Mouse (Mus musculus) lung, postnatal 0 days (tissue): Measurements from ENCODE around the gene Gm48551. TPM values are rescaled to one million over a fixed set of nuclear protein-coding genes. Genes with fewer than 3 reads are reported as not detected.

Experiments
- ATAC-seq: fragments of 200-750 bp; cut with Nextera tagmentation; 2 replicates; pipeline ENCODE4 v1.8.0; 2017; ENCODE audit warnings: moderate library complexity
- DNase-seq: peaks from one replicate; pipeline ENCODE4 v3.0.0-alpha.2; 2016; ENCODE audit warnings: low spot score
- H3K27ac ChIP-seq: fragments of 300-500 bp; sonication (generic); 2 replicates; pipeline ENCODE4 v1.5.1; 2014; ENCODE audit warnings: antibody characterized with exemption, mild to moderate bottlenecking, low read length, mixed read lengths
- H3K27me3 ChIP-seq: fragments of 300-500 bp; sonication (generic); replicated peaks from 2 replicates; pipeline ENCODE4 v1.6.1; 2014; ENCODE audit warnings: low read length, mixed read lengths; ENCODE audit not compliant: insufficient read depth
- H3K36me3 ChIP-seq: fragments of 300-500 bp; sonication (generic); 2 replicates; pipeline ENCODE4 v1.6.1; 2014; ENCODE audit warnings: low read length, mixed read lengths; ENCODE audit not compliant: insufficient read depth
- H3K4me1 ChIP-seq: fragments of 300-500 bp; sonication (generic); 2 replicates; pipeline ENCODE4 v1.6.1; 2014; ENCODE audit warnings: antibody characterized with exemption, low read depth, low read length, mixed read lengths; ENCODE audit not compliant: insufficient read depth
- H3K4me2 ChIP-seq: fragments of 300-500 bp; sonication (generic); replicated peaks from 2 replicates; pipeline ENCODE4 v1.6.1; 2014; ENCODE audit warnings: low read depth, mild to moderate bottlenecking, low read length, moderate library complexity, mixed read lengths
- H3K4me3 ChIP-seq: fragments of 300-500 bp; sonication (generic); 2 replicates; pipeline ENCODE4 v1.5.1; 2014; ENCODE audit warnings: low read depth, low read length
- H3K9ac ChIP-seq: fragments of 300-500 bp; sonication (generic); replicated peaks from 2 replicates; pipeline ENCODE4 v1.6.1; 2014; ENCODE audit warnings: low read depth, mild to moderate bottlenecking
- H3K9me3 ChIP-seq: fragments of 300-500 bp; sonication (generic); 2 replicates; pipeline ENCODE4 v1.6.1; 2016; ENCODE audit warnings: low read length, mixed read lengths
- CTCF ChIP-seq: IDR thresholded peaks from 2 replicates; pipeline ENCODE4 v1.5.1; 2016; ENCODE audit warnings: antibody characterized with exemption, mild to moderate bottlenecking
- EP300 ChIP-seq: IDR thresholded peaks from 2 replicates; pipeline ENCODE4 v1.6.1; 2016; ENCODE audit warnings: antibody characterized with exemption, mild to moderate bottlenecking, control low read depth
- WGBS: fragments of 180-500 bp; shearing (Covaris S2); extraction: QIAGEN DNeasy Blood & Tissue Kit; methylation state at CpG from one replicate; pipeline ENCODE4 v1.1.7; 2014; 5-methylcytosine and 5-hydroxymethylcytosine counted together
- polyA plus RNA-seq: library from polyadenylated mRNA; unstranded; fragments of >200 nt; fragmentation: Nextera tagmentation; extraction: Ambion mirVana; gene quantifications from 2 replicates; pipeline ENCODE4 v1.2.1, GENCODE M21; 2015

Gene Gm48551
- polyA plus RNA-seq, 1 experiment from 2014 or later = 2.4 TPM

DNA sequence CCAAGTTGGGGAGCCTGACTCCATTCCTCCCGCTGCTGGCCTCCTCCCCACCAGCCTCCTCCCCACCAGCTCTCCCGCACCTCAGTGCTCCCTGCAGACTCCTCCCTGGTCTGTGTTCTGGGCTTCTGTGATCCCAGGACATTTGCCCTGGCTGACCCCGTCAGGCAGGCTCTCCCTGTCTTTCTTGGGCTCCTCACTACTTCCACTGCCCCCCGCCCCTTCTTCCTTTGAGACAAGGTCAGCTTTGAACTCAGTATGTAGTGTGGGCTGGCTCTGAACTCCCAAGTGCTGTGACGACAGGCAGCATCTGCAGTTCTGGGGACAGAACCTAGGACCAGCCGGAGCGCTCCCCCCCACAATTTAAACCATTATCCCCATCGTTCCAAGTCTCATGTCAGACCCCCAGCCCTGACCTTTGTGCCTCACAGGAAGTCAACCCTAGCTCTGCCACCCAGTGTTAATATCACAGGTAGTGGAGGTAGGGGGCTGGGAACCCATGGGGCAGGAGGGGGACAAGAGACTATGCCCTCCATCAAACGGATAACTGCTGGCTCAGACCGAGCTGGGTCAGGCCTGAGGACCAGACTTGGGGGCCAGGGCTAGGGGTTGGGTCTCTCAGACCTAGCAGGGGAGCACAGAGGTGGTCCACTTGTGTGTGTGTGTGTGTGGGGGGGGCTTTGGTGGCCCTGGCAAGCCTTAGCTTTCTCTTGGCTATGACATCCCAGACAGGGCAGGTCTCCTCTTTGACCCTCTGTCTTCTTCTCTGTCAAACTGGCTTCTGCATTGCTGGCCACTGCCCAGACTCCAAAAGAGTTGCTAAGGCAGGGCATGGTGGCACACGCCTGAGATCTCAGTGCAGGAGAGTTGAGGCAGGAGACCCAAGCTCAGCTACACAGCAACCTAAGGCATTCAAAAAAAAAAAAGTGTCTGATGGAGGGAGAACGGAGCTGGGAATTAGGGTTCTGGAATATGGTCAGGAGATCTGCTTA lies 33.3 kb downstream of the Gm48551 start:
- Histone ChIP-seq H3K4me3 (peak overlapping the region; percentile 30), H3K9me3 (no peaks in the 10 kb centered on the region), H3K27ac (peak overlapping the region; percentile 68), H3K27me3 (no peaks in the 10 kb centered on the region), H3K36me3 (no peaks in the 10 kb centered on the region), H3K4me1 (peaks cover 39% of the 10 kb centered on the region), H3K4me2 (peak overlapping the region; percentile 59), H3K9ac (no peak overlapping the region)
- ATAC-seq (no peak), DNase-seq (no peak)
- TF ChIP-seq CTCF (no peak), EP300 (no peak)
- WGBS = 56% methylated on average over 12 of the region's 12 CpGs

DNA sequence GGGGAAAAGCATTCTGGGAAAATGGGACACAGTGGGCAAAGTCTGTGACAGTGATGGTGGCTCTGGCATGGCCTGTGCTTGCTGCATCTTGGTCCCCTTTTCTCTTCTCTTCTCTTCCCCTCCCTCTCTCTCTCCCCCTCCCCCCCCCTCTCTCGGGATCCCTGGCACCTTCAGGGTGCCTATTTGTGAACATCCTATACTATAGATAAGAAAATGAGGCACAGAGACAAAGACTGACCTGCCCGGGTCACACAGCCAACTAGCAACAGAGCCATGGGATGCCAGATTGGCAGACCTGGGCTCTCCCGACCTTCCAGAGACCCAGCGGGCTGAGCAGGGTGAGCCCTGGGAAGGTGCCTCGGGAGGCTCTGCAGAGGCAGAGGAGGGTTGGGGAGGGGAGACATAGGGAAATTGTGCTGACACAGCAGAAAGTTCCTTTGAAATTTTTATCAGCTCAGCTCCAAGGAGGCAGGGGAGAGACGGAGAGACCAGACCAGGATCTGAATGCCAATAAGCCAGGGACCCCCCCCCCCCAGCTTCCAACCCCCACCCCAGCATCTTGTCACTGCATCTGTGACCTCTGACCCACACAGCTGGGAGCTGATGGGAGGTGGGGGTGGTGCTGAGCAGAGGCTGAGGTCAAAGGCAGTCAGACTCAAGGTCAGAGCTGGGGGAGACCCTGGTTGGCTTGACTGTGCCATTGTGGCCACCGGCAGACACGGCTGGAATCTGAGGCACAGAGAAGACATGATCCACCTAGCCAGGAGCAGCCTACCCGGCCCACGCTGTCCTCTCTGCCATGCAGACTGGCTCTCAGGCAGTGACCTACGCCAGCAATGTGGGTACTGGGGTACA lies 34.2 kb downstream of the Gm48551 start:
- Histone ChIP-seq H3K4me2 (no peak overlapping the region), H3K9me3 (no peaks in the 10 kb centered on the region), H3K27ac (no peak overlapping the region), H3K36me3 (no peaks in the 10 kb centered on the region), H3K4me3 (no peak overlapping the region), H3K4me1 (peaks cover 30% of the 10 kb centered on the region), H3K27me3 (no peaks in the 10 kb centered on the region), H3K9ac (no peak overlapping the region)
- 63% methylated on average over 11 of the region's 11 CpGs for WGBS
- TF ChIP-seq EP300 (no peak), CTCF (no peak)
- no peak for DNase-seq
- ATAC-seq = no peak

GRCm38 (mm10) chr10:81419111-81419928 lies 35.1 kb downstream of the Gm48551 start:
- H3K36me3 ChIP-seq = no peaks in the 10 kb centered on the region
- no peak overlapping the region for H3K9ac ChIP-seq
- no peaks in the 10 kb centered on the region for H3K9me3 ChIP-seq
- ATAC-seq = no peak
- H3K4me2 ChIP-seq = no peak overlapping the region
- H3K4me3 ChIP-seq = no peak overlapping the region
- peaks cover 24% of the 10 kb centered on the region for H3K4me1 ChIP-seq
- DNase-seq = no peak
- TF ChIP-seq CTCF (no peak), EP300 (no peak)
- no peaks in the 10 kb centered on the region for H3K27me3 ChIP-seq
- no peak overlapping the region for H3K27ac ChIP-seq
- WGBS = 91% methylated on average over 10 of the region's 10 CpGs

- no peak overlapping the region for H3K27ac ChIP-seq
- H3K9me3 ChIP-seq = no peaks in the 10 kb centered on the region
- H3K36me3 ChIP-seq = no peaks in the 10 kb centered on the region
- ATAC-seq = no peak
- H3K27me3 ChIP-seq = no peaks in the 10 kb centered on the region
- H3K9ac ChIP-seq = no peak overlapping the region
- no peak overlapping the region for H3K4me3 ChIP-seq
- H3K4me1 ChIP-seq = peaks cover 21% of the 10 kb centered on the region
- 78% methylated on average over 40 of the region's 40 CpGs for WGBS
- peak; percentile 12 for DNase-seq
- H3K4me2 ChIP-seq = no peak overlapping the region
- TF ChIP-seq CTCF = no peak
- no peak for TF ChIP-seq EP300
Measured at GRCm38 (mm10) chr10:81420191-81420767, 36.0 kb downstream of the Gm48551 start.

GRCm38 (mm10) chr10:81421041-81421796 lies 37.0 kb downstream of the Gm48551 start:
- H3K36me3 ChIP-seq = no peaks in the 10 kb centered on the region
- WGBS = 74% methylated on average over 4 of the region's 4 CpGs
- no peak overlapping the region for H3K9ac ChIP-seq
- H3K4me2 ChIP-seq = no peak overlapping the region
- H3K9me3 ChIP-seq = no peaks in the 10 kb centered on the region
- no peaks in the 10 kb centered on the region for H3K27me3 ChIP-seq
- ATAC-seq = no peak
- no peak overlapping the region for H3K4me3 ChIP-seq
- no peak overlapping the region for H3K27ac ChIP-seq
- H3K4me1 ChIP-seq = peaks cover 24% of the 10 kb centered on the region
- DNase-seq = no peak
- no peak for TF ChIP-seq CTCF
- no peak for TF ChIP-seq EP300
